Mouse (Mus musculus) liver, adult 2 months (tissue): Measurements from ENCODE around the gene A230050P20Rik.

Source experiments
- CTCF ChIP-seq: fragments of 200-500 bp; IDR thresholded peaks from 2 replicates; pipeline ENCODE4 v1.5.1; 2011; ENCODE audit warnings: low read depth, low read length, control low read depth
- POLR2A ChIP-seq: fragments of 200-500 bp; IDR thresholded peaks from 2 replicates; pipeline ENCODE4 v1.6.1; 2011; ENCODE audit warnings: low read length, control low read depth; ENCODE audit not compliant: insufficient read depth; ENCODE audit errors: extremely low read depth

DNA sequence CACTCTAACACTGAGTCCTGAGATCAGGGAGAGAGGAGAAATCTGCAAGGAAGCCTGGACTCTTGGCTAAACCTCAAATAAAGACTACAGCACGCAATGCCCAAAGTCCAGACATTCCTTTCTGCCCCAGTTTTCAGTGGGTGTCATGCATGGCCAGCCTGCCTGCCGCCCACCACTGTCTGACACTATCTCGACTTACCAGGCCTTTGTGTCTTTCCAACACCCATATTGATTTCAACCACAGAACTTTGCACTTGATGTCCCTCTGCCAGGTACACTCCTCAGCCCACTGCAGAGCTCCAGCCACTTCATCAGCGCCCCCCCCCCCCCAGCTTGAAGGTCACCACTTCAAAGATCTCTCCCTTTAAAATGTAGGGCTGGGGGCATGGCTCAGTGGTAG is 6.2 kb upstream of the A230050P20Rik start:
- TF ChIP-seq CTCF (no peak), POLR2A (no peak)
